Mouse (Mus musculus): ENCODE results near the gene Galnt7. TPM values are rescaled to one million over a fixed set of nuclear protein-coding genes. Genes with fewer than 3 reads are reported as not detected.

Galnt7 gene
- polyA plus RNA-seq, 1 experiment from 2014 or later = 11.7 TPM

DNA sequence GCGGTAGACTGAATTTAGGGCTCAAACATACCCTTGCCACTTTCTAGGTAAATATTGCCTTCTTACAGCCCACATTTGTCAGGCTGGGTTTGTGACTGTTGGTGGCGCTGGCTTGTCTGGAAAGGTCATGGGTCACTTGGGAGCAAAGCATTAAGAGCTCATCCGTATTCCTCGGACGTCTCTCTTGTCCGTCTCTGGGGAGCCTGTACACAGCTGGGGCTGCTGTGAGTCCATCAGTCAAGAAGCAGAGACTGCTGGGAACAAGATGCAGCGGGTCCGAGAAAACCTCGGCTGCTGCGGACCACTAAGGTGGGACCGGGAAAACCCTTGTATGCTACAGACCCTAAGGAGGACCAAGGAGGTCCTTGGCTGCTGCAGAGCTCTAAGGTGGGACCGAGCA lies 105.3 kb downstream of the Galnt7 start:
- Histone ChIP-seq H3K36me3 (peaks cover 4% of the 10 kb centered on the region; the same call in 1 of the 2 replicates), H3K9me3 (no peaks in the 10 kb centered on the region), H3K4me2 (0 out of 2 replicates have a peak overlapping the region, but pooled peaks have one; percentile 11), H3K4me3 (no peak overlapping the region), H3K27ac (replicated peaks) (no peak overlapping the region), H3K4me1 (replicated peaks) (peaks cover 8% of the 10 kb centered on the region), H3K27me3 (no peaks in the 10 kb centered on the region), H3K9ac (no peak overlapping the region)
- WGBS = 46% methylated on average over 12 of the region's 12 CpGs
- no peak for ATAC-seq (ENCODE audit: low read depth)

DNA sequence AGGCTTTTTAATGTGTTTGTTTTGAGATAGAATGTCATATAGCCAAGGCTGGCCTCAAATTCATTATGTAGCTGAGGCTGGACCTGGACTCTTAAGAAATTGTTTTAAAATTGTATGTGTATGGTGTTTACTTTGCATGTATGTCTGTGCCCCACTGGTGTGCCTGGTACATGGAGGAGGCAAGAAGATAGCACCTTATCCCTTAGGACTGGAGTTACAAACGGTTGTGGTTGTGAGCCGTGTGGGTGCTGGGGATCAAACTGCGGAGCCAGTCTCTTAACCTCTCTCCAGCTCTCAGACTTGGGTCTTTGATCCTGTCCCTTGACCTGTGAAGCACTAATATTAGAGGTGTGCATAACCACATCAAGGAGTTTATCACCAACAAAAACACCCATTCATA lies 106.0 kb downstream of the Galnt7 start:
- Histone ChIP-seq H3K9me3 (no peaks in the 10 kb centered on the region), H3K9ac (no peak overlapping the region), H3K27ac (replicated peaks) (no peak overlapping the region), H3K4me1 (replicated peaks) (peaks cover 8% of the 10 kb centered on the region), H3K27me3 (no peaks in the 10 kb centered on the region), H3K4me2 (no peak overlapping the region), H3K36me3 (peaks cover 3% of the 10 kb centered on the region; the same call in 1 of the 2 replicates), H3K4me3 (no peak overlapping the region)
- ATAC-seq (ENCODE audit: low read depth) = no peak
- 88% methylated on average over 3 of the region's 3 CpGs for WGBS

DNA sequence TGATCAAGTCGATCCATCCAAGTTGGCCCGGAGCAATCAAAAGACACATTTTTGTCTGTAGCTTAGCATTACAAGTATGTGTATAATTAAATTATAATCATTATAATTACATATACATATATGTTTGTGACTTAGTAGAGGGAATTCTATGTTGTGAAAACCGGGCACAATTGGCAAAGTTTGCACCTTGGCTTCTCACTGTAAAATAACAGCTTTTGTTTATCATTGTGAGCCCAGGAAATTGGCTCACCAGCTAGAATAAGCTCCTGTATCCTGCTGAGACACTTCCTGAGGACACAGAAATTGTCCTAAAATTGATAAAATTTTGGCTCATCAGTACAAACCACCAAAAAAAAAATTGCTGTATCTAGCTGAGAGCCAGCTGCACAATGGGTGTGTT lies 106.4 kb downstream of the Galnt7 start:
- H3K9me3 ChIP-seq = no peaks in the 10 kb centered on the region
- no peak for ATAC-seq (ENCODE audit: low read depth)
- 92% methylated on average over 3 of the region's 3 CpGs for WGBS
- no peak overlapping the region for H3K9ac ChIP-seq
- no peak overlapping the region for H3K4me3 ChIP-seq
- H3K4me2 ChIP-seq = no peak overlapping the region
- H3K4me1 ChIP-seq (replicated peaks) = peaks cover 8% of the 10 kb centered on the region
- H3K36me3 ChIP-seq = no peaks in the 10 kb centered on the region
- no peak overlapping the region for H3K27ac ChIP-seq (replicated peaks)
- no peaks in the 10 kb centered on the region for H3K27me3 ChIP-seq

DNA sequence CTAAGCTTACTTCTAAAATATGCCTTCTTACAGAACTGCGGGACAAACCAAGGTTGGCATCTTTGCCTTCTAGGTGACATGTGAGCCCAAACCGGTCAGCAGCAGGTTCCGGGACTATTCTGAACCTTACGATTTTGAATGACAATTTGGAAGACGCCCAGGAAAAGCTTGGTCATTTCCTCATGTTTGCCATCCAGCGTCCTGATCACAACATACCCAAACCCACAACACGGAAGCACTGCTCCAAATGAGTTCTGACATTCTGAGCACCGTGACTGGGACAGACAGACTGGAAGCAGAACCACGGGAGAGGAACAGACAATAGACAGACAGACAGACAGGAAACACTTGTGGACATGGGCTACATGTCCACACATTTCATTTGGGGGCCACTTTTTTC lies 111.4 kb downstream of the Galnt7 start:
- Histone ChIP-seq H3K27me3 (no peaks in the 10 kb centered on the region), H3K9ac (no peak overlapping the region), H3K4me1 (replicated peaks) (no peaks in the 10 kb centered on the region), H3K27ac (replicated peaks) (no peak overlapping the region), H3K9me3 (no peaks in the 10 kb centered on the region), H3K4me2 (no peak overlapping the region), H3K4me3 (no peak overlapping the region), H3K36me3 (peaks cover under 1% of the 10 kb centered on the region; the same call in 1 of the 2 replicates)
- no peak for ATAC-seq (ENCODE audit: low read depth)
- WGBS = 91% methylated on average over 9 of the region's 9 CpGs

DNA sequence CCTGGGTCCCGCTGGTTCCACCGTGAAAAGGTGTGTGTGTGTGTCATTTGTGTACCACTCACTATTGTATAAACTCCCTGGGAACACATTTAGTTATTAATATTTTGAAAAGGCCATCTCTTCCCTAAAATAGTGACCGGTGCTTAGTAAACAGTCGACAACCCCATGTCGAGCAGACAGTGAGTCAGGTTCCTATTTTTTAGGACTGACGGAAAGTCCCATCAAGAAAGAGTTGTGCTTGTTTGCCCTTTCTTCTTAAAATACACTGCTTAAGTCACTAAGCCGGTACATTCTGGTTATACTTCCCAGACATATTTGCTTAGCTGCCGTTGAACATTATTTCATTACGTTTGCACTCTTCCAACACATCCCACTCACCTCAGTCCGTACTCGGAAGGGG lies 111.9 kb downstream of the Galnt7 start:
- Histone ChIP-seq H3K27ac (replicated peaks) (no peak overlapping the region), H3K36me3 (peaks cover 6% of the 10 kb centered on the region), H3K4me1 (replicated peaks) (no peaks in the 10 kb centered on the region), H3K9me3 (no peaks in the 10 kb centered on the region), H3K9ac (no peak overlapping the region), H3K4me3 (no peak overlapping the region), H3K4me2 (no peak overlapping the region), H3K27me3 (no peaks in the 10 kb centered on the region)
- ATAC-seq (ENCODE audit: low read depth) = no peak
- WGBS = 91% methylated on average over 11 of the region's 11 CpGs

DNA sequence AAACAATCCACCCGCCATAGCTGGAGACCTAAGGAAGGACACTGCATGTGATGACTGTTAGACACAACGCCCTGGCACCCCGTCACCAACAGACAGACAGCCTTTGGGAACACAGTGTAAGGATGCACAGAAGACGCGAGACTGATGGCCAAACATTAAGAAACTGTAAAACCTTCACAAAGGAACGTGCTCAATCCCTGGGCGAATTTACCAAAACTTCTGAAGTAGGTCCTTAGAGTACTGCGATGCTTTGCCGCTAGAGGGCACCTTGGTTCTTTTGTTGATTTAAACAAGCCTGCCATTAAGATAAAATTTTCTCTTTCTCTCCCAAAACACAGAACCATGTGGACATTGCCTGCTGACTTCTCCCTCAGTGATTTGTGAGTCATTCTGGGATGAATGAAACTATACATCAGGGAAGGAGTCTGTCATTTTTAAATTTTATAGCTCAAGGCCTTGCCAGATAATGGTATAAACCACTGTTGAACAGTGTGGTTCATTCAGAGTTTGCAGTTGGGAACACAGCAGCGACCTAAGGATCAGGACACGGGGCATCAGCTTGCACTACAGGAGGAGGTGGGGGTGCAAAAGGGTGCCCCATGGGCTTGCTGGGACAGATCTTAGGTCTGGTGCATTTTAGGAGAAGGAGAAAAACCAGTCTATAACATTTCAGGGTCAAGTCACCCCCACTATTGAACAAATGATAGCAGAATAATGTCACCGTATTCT lies 112.6 kb downstream of the Galnt7 start:
- H3K9ac ChIP-seq = no peak overlapping the region
- WGBS = 47% methylated on average over 12 of the region's 12 CpGs
- H3K27ac ChIP-seq (replicated peaks) = no peak overlapping the region
- H3K4me3 ChIP-seq = no peak overlapping the region
- peak; percentile 76 for ATAC-seq (ENCODE audit: low read depth)
- H3K9me3 ChIP-seq = no peaks in the 10 kb centered on the region
- H3K4me1 ChIP-seq (replicated peaks) = no peaks in the 10 kb centered on the region
- H3K36me3 ChIP-seq = peaks cover 12% of the 10 kb centered on the region
- no peak overlapping the region for H3K4me2 ChIP-seq
- H3K27me3 ChIP-seq = no peaks in the 10 kb centered on the region

DNA sequence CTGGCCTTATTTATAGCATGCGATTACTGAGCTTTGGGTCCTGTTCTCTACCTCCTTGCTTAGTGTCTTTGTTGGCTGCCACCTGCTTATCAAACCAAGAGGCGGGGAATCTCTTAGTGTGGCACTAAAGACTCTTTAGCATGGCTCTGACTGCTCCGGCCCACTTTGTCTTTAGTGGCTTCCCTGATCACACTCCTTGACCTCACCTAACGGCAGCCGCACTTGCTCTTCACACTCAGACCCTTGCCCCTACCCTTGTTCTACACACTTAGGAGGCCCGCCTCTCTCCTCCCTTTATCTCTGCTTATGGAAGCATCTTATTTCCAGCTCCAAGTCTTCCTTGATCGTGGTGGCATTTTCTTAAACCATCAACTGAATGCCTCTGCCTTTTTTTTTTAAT lies 114.2 kb downstream of the Galnt7 start:
- Histone ChIP-seq H3K4me3 (no peak overlapping the region), H3K9me3 (no peaks in the 10 kb centered on the region), H3K4me1 (replicated peaks) (no peaks in the 10 kb centered on the region), H3K27me3 (no peaks in the 10 kb centered on the region), H3K9ac (no peak overlapping the region), H3K27ac (replicated peaks) (no peak overlapping the region), H3K36me3 (peaks cover 18% of the 10 kb centered on the region), H3K4me2 (no peak overlapping the region)
- no peak for ATAC-seq (ENCODE audit: low read depth)
- WGBS = 88% methylated on average over 7 of the region's 7 CpGs

DNA sequence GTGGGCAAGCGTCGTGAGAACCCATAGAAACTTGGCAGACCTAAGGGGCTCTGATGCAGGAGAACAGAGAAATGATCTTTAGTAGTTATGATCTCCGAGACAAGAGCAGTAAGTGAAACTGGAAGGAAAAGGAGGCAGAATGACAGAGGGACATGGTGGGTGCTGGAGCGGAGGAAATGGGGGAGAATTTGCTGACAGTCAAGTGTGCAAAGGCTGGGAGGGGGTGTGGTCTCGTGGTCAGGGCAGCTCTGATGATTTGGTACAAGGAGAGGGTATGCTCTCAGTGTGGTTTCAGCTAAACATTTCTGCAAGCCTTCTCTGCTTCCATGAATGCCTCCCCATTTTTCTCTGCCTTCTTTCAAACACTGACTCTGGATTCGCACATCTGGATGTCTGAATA lies 116.7 kb downstream of the Galnt7 start:
- whole genome bisulfite sequencing = 96% methylated on average over 6 of the region's 6 CpGs
- peaks cover 18% of the 10 kb centered on the region for H3K36me3 ChIP-seq

DNA sequence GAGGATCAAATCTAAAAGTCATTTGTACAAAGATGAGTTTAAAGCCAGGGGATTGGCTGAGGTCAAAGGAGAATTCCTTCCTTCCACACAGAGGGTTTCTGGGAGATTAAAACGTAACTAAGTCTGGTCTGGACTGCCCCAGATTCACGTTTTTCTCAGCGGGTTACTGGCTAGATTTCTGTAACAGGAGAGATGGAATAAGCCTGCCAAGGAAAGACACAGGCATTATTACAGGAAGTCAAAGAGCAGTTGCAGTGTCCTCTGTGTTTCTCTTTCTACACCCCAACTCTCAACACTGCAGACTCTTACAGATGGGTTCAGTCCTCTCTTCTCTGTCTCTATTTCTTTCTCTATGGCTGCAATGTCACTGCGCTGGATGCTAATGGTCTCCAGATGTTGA lies 118.3 kb downstream of the Galnt7 start:
- Histone ChIP-seq H3K27me3 (no peaks in the 10 kb centered on the region), H3K36me3 (peaks cover 18% of the 10 kb centered on the region), H3K4me1 (replicated peaks) (no peaks in the 10 kb centered on the region), H3K4me2 (no peak overlapping the region), H3K9me3 (no peaks in the 10 kb centered on the region), H3K27ac (replicated peaks) (no peak overlapping the region), H3K4me3 (no peak overlapping the region), H3K9ac (no peak overlapping the region)
- 81% methylated on average over 4 of the region's 4 CpGs for WGBS
- no peak for ATAC-seq (ENCODE audit: low read depth)

More for the DNA sequence above, 116.7 kb downstream of the Galnt7 start:
- H3K4me1 ChIP-seq (replicated peaks) = no peaks in the 10 kb centered on the region
- H3K4me2 ChIP-seq = no peak overlapping the region
- ATAC-seq (ENCODE audit: low read depth) = no peak
- no peak overlapping the region for H3K27ac ChIP-seq (replicated peaks)
- H3K9me3 ChIP-seq = no peaks in the 10 kb centered on the region
- H3K4me3 ChIP-seq = no peak overlapping the region
- no peaks in the 10 kb centered on the region for H3K27me3 ChIP-seq
- H3K9ac ChIP-seq = no peak overlapping the region

DNA sequence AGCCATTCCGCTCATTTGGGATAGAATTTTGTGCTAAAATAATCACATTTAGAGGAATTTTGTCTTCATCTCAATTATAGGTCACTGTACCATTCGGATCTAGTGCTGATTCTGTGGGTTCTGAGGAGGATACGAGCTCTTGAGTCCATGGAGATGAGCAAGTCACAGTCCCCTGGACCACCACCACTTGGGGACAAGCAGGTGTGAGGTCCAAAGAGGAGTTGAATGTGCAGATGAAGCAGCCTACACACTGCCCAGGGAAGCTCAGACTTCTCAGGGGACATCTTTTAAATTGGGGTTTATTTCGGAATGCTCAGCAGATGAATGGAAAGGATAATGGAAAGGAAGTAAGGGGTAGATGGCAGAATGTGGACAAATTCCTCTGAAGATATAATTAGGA lies 119.7 kb downstream of the Galnt7 start:
- Histone ChIP-seq H3K9ac (no peak overlapping the region), H3K4me1 (replicated peaks) (no peaks in the 10 kb centered on the region), H3K4me3 (no peak overlapping the region), H3K4me2 (no peak overlapping the region), H3K36me3 (peaks cover 18% of the 10 kb centered on the region), H3K27me3 (no peaks in the 10 kb centered on the region), H3K27ac (replicated peaks) (no peak overlapping the region), H3K9me3 (no peaks in the 10 kb centered on the region)
- 94% methylated on average over 4 of the region's 4 CpGs for WGBS
- no peak for ATAC-seq (ENCODE audit: low read depth)

DNA sequence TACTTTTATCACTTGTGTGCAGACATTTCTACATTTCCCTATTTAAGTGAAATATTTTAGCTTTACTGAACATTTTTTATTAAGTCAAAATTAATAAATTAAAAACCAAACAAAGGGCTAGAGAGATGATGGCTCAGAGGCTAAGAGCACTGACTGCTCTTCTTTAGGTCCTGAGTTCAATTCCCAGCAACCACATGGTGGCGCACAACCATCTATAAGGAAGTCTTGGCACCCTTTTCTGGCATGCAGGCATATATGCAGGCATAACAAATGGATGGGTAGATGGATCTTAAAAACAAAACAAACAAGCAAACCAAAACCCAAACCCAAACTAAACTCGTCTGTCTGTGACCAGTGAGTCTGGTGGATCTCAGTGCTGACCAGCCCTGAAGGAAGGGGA lies 120.6 kb downstream of the Galnt7 start:
- H3K36me3 ChIP-seq = peaks cover 18% of the 10 kb centered on the region
- no peak overlapping the region for H3K27ac ChIP-seq (replicated peaks)
- no peak overlapping the region for H3K9ac ChIP-seq
- no peak for ATAC-seq (ENCODE audit: low read depth)
- no peaks in the 10 kb centered on the region for H3K9me3 ChIP-seq
- WGBS = 65% methylated on average over 2 of the region's 2 CpGs
- no peak overlapping the region for H3K4me3 ChIP-seq
- no peak overlapping the region for H3K4me2 ChIP-seq
- 0 out of 2 replicates have a peak, but pooled peaks cover under 1% of the 10 kb centered on the region for H3K4me1 ChIP-seq (replicated peaks)
- H3K27me3 ChIP-seq = no peaks in the 10 kb centered on the region

DNA sequence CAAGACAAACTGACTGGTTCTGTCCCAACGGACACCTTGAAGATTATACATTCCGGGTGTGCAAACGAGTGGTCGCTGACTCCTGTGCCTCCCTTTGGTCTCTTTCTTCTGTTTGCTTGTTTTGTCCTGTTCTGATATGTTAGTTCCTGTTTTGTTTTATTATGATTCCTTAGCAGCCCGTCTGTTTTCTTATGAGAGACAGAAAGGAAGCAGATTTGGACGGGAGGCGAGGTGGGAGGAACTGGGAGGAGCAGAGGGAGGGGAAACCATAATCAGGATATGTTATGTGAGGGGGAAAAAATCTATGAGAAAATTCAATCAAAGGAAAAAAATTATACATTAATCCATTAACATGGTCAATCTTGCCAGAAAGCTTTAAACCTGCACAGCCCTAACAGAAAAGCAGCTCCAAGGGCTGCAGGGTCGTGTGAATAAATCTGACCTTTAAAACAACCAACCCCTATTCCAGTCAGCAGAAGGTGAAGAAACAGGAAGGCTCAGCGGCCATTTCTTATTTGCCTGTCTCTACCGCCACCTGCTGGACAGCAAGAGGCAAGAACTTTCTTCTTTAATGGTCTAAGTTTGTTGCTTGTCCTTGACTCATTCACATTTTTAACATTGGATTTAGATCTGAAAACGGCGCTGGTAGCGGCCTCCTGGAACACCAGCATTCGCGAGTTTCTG lies 122.0 kb downstream of the Galnt7 start:
- Histone ChIP-seq H3K9ac (no peak overlapping the region), H3K27me3 (no peaks in the 10 kb centered on the region), H3K4me2 (no peak overlapping the region), H3K9me3 (no peaks in the 10 kb centered on the region), H3K4me3 (no peak overlapping the region), H3K27ac (replicated peaks) (no peak overlapping the region), H3K4me1 (replicated peaks) (0 out of 2 replicates have a peak, but pooled peaks cover 2% of the 10 kb centered on the region), H3K36me3 (peaks cover 13% of the 10 kb centered on the region)
- WGBS = 38% methylated on average over 15 of the region's 15 CpGs
- ATAC-seq (ENCODE audit: low read depth) = peak; percentile 75
